In the genomic region with DNA sequence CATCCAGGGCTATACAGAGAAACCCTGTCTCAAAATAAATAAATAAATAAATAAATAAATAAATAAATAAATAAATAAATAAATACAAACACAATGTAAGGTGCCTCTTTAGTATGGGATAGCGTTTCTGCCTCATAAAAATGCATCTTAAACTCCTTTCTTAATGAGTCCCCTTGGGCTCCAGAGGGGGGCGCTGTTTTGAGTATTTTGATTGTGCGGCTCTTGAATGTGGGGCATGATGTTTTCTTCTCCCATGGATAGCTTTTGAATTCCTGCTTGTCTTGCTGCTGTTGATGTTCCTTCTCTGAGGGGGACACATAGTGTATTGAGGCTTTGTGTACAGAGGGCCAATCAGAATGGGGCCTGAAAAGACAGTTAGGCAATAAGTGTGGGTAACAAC, we compare ENCODE assay signal across 13 mouse cellular contexts. TPM values are rescaled to one million over a fixed set of nuclear protein-coding genes. Genes with fewer than 3 reads are reported as not detected.
A peak's percentile ranks its signal among the peaks of the same experiment; 100 is the strongest.
DNase-seq lines count a peak whose midpoint lies in the region; ATAC-seq and TF ChIP-seq lines count a peak whose summit lies in the region.
"Had no signal": no experiment of that assay in that cellular context is flagged by ENCODE, and none has a peak within 500 bp of the region (broad histone marks: within the 10 kb centered on the region; RNA-seq: fewer than 3 reads in every experiment).

No protein-coding gene starts in this region.

- peak overlapping the region; percentile 60 for H3K27ac ChIP-seq in intestine, embryonic 16.5 days (ENCODE audit: low read length)
- no peak overlapping the region for H3K27ac ChIP-seq in intestine, embryonic 15.5 days
- H3K27ac ChIP-seq: heart, embryonic 13.5 days had no signal

- TF ChIP-seq CTCF in brain, embryonic 14.5 days (IDR thresholded peaks at IDR 0.05; ENCODE audit: borderline replicate concordance, extremely low read depth, insufficient read depth, insufficient read length): peak; percentile 43; the same call in 1 of the 2 replicates

- no peak for TF ChIP-seq POLR2A in brain, embryonic 14.5 days (IDR thresholded peaks at IDR 0.05; ENCODE audit: borderline replicate concordance, extremely low read depth, insufficient read depth, insufficient read length, poor library complexity, severe bottlenecking)

- 86% methylated on average over 3 of the region's 3 CpGs for WGBS in intestine, embryonic 16.5 days
- 76% methylated on average over 3 of the region's 3 CpGs for WGBS in intestine, embryonic 15.5 days

- ATAC-seq in intestine, embryonic 16.5 days: peak; percentile 14; the same call in 1 of the 2 replicates
- no peak for ATAC-seq in intestine, embryonic 15.5 days

- no peak overlapping the region for H3K9ac ChIP-seq in intestine, embryonic 16.5 days (ENCODE audit: low read depth, low read length)
- H3K9ac ChIP-seq in intestine, embryonic 15.5 days: no peak overlapping the region
- H3K9ac ChIP-seq: heart, embryonic 13.5 days had no signal

- no peaks in the 10 kb centered on the region for H3K36me3 ChIP-seq in intestine, embryonic 16.5 days (ENCODE audit: control insufficient read depth, insufficient read depth, low read length)
- no peaks in the 10 kb centered on the region for H3K36me3 ChIP-seq in intestine, embryonic 15.5 days
- H3K36me3 ChIP-seq: heart, embryonic 13.5 days had no signal

- no peaks in the 10 kb centered on the region for H3K27me3 ChIP-seq in intestine, embryonic 16.5 days (replicated peaks; ENCODE audit: control insufficient read depth, insufficient read depth, low read length)
- no peaks in the 10 kb centered on the region for H3K27me3 ChIP-seq in intestine, embryonic 15.5 days (replicated peaks)

- peak; percentile 30 for DNase-seq in 416B (ENCODE audit: low read depth)
- DNase-seq in B cell, adult 2 months: peak; percentile 32 to 33
- DNase-seq in brain, embryonic 14.5 days (ENCODE audit: low read depth): no peak
- DNase-seq in right cerebral cortex, postnatal 14 days: no peak
- DNase-seq in thymus, postnatal 14 days: no peak
- DNase-seq: cerebellum, adult 9-11 months; kidney, postnatal 4 days; lung, adult 18-20 months had no signal

- no peaks in the 10 kb centered on the region for H3K4me1 ChIP-seq in intestine, embryonic 16.5 days (ENCODE audit: control insufficient read depth, insufficient read depth, low read length)
- H3K4me1 ChIP-seq in intestine, embryonic 15.5 days (replicated peaks): no peaks in the 10 kb centered on the region
- H3K4me1 ChIP-seq: heart, embryonic 13.5 days had no signal

- no peak overlapping the region for H3K4me2 ChIP-seq in intestine, embryonic 16.5 days (ENCODE audit: low read depth, low read length)
- H3K4me2 ChIP-seq in intestine, embryonic 15.5 days (replicated peaks): no peak overlapping the region
- H3K4me2 ChIP-seq: heart, embryonic 13.5 days had no signal

- H3K4me3 ChIP-seq in intestine, embryonic 16.5 days (ENCODE audit: low read length): no peak overlapping the region
- H3K4me3 ChIP-seq in intestine, embryonic 15.5 days (replicated peaks): no peak overlapping the region
- H3K4me3 ChIP-seq: heart, embryonic 13.5 days had no signal

- H3K9me3 ChIP-seq in intestine, embryonic 16.5 days (ENCODE audit: control insufficient read depth, low read length): no peaks in the 10 kb centered on the region; the same call in 1 of the 2 replicates
- H3K9me3 ChIP-seq in intestine, embryonic 15.5 days: no peaks in the 10 kb centered on the region
- H3K9me3 ChIP-seq: heart, embryonic 13.5 days had no signal

RNA-seq across cellular contexts. Expression of gene Gstm7, which starts 14.5 kb away (rescaled TPM):
- polyA plus RNA-seq in intestine, embryonic 16.5 days (2015; fragmentation: Nextera tagmentation; extraction: Ambion mirVana): 32.2 and 32.7 TPM in 2 replicates
- 26.1 and 32.5 TPM in 2 replicates for polyA plus RNA-seq in intestine, embryonic 15.5 days (2015; fragmentation: Nextera tagmentation; extraction: Ambion mirVana)
- 72.4 and 90.8 TPM in 2 replicates for polyA plus RNA-seq in brain, embryonic 14.5 days (2012; rRNA removed)

RNA-seq across cellular contexts. Expression of gene Gstm5, which starts 21.5 kb away (rescaled TPM):
- 168 and 171 TPM in 2 replicates for polyA plus RNA-seq in intestine, embryonic 16.5 days (2015; fragmentation: Nextera tagmentation; extraction: Ambion mirVana)
- polyA plus RNA-seq in intestine, embryonic 15.5 days (2015; fragmentation: Nextera tagmentation; extraction: Ambion mirVana): 173 and 186 TPM in 2 replicates
- polyA plus RNA-seq in brain, embryonic 14.5 days (2012; rRNA removed): 145 and 147 TPM in 2 replicates

RNA-seq across cellular contexts. Expression of gene Gstm6, which starts 26.5 kb away (rescaled TPM):
- polyA plus RNA-seq in intestine, embryonic 16.5 days (2015; fragmentation: Nextera tagmentation; extraction: Ambion mirVana): 17.9 and 22.0 TPM in 2 replicates
- 16.9 and 19.1 TPM in 2 replicates for polyA plus RNA-seq in intestine, embryonic 15.5 days (2015; fragmentation: Nextera tagmentation; extraction: Ambion mirVana)
- polyA plus RNA-seq in brain, embryonic 14.5 days (2012; rRNA removed): 7.9 and 9.5 TPM in 2 replicates

RNA-seq across cellular contexts. Expression of gene Eps8l3, which starts 40.1 kb away (rescaled TPM):
- 274 and 322 TPM in 2 replicates for polyA plus RNA-seq in intestine, embryonic 16.5 days (2015; fragmentation: Nextera tagmentation; extraction: Ambion mirVana)
- polyA plus RNA-seq in intestine, embryonic 15.5 days (2015; fragmentation: Nextera tagmentation; extraction: Ambion mirVana): 164 and 180 TPM in 2 replicates
- polyA plus RNA-seq in brain, embryonic 14.5 days (2012; rRNA removed): not detected in 2 replicates
- polyA plus RNA-seq: embryonic facial prominence, embryonic 14.5 days; heart, embryonic 13.5 days had no signal

RNA-seq across cellular contexts. Expression of gene Gstm3, which starts 52.0 kb away (rescaled TPM):
- polyA plus RNA-seq in intestine, embryonic 16.5 days (2015; fragmentation: Nextera tagmentation; extraction: Ambion mirVana): 160 and 183 TPM in 2 replicates
- polyA plus RNA-seq in intestine, embryonic 15.5 days (2015; fragmentation: Nextera tagmentation; extraction: Ambion mirVana): 153 and 154 TPM in 2 replicates
- 0.06 TPM in 1 of 2 replicates, not detected in the other for polyA plus RNA-seq in brain, embryonic 14.5 days (2012; rRNA removed)
- polyA plus RNA-seq: heart, embryonic 13.5 days; spleen, adult 2 months had no signal

Comparison
In these comparisons a context has a peak if more than half of its experiments do, and no peak if none do; other contexts are left out.
1. DNase-seq: peak in 416B (single experiment) and B cell, adult 2 months (2 of 2); none in brain, embryonic 14.5 days (single experiment), right cerebral cortex, postnatal 14 days (single experiment) and thymus, postnatal 14 days (single experiment).